Comparison of ENCODE assay signal across 18 mouse cellular contexts in the genomic region with DNA sequence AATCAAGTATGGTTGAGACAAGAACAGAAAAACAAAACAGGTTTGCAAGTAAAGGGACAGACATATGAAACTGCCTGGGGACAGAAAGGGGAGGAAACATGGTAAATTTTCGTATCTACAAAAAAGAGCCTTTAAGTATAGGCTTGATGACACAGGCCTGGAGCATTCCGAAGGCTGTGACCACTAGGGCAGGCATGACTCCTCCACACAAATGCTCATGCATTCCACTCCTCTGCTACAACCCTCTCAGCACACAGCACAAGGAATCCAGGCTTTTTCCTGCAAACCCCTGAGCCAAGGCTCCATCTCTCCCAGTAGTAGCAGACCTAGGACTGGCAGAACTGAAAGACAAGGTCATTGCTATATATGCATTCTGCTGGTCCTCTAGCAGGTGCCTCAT.
"Had no signal": no experiment of that assay in that cellular context is flagged by ENCODE, and none has a peak within 500 bp of the region (broad histone marks: within the 10 kb centered on the region; RNA-seq: fewer than 3 reads in every experiment).

No protein-coding gene starts in this region.

- H3K4me3 ChIP-seq: midbrain, embryonic 10.5 days; midbrain, embryonic 12.5 days; midbrain, embryonic 15.5 days; myocyte; neural tube, embryonic 13.5 days; neural tube, embryonic 15.5 days had no signal

- H3K4me2 ChIP-seq: lung, embryonic 14.5 days; midbrain, embryonic 12.5 days; midbrain, embryonic 15.5 days; neural tube, embryonic 13.5 days; neural tube, embryonic 15.5 days had no signal

- H3K36me3 ChIP-seq: midbrain, embryonic 10.5 days; midbrain, embryonic 12.5 days; midbrain, embryonic 15.5 days; neural tube, embryonic 13.5 days; neural tube, embryonic 15.5 days had no signal

- DNase-seq: lung, adult 18-20 months; lung, embryonic 14.5 days; lung, postnatal 10 days; lung, postnatal 4 days; retina, postnatal 1 day; right cerebral cortex, adult 18-20 months; right cerebral cortex, postnatal 25 days; right cerebral cortex, postnatal 4 days; spleen, adult 18-20 months; thymus, adult 18-20 months; thymus, postnatal 14 days; thymus, postnatal 36 days had no signal

- H3K9me3 ChIP-seq: midbrain, embryonic 10.5 days; midbrain, embryonic 12.5 days; midbrain, embryonic 15.5 days; neural tube, embryonic 13.5 days; neural tube, embryonic 15.5 days had no signal

- H3K27me3 ChIP-seq: midbrain, embryonic 12.5 days; midbrain, embryonic 15.5 days; neural tube, embryonic 13.5 days; neural tube, embryonic 15.5 days had no signal

- H3K9ac ChIP-seq: lung, embryonic 14.5 days; midbrain, embryonic 12.5 days; midbrain, embryonic 15.5 days; neural tube, embryonic 13.5 days; neural tube, embryonic 15.5 days had no signal

- ATAC-seq: midbrain, embryonic 15.5 days had no signal

- H3K27ac ChIP-seq: midbrain, embryonic 10.5 days; midbrain, embryonic 12.5 days; midbrain, embryonic 15.5 days; neural tube, embryonic 13.5 days; neural tube, embryonic 15.5 days had no signal

- H3K4me1 ChIP-seq: midbrain, embryonic 10.5 days; midbrain, embryonic 12.5 days; midbrain, embryonic 15.5 days; neural tube, embryonic 13.5 days; neural tube, embryonic 15.5 days had no signal
